Mouse (Mus musculus): ENCODE data around the gene Itga5.
"Not testable (repeated sequence)": the region's sequence is repeated elsewhere in the genome, so short reads cannot be mapped to it uniquely, and the experiment has no call there.

Gene Itga5

DNA sequence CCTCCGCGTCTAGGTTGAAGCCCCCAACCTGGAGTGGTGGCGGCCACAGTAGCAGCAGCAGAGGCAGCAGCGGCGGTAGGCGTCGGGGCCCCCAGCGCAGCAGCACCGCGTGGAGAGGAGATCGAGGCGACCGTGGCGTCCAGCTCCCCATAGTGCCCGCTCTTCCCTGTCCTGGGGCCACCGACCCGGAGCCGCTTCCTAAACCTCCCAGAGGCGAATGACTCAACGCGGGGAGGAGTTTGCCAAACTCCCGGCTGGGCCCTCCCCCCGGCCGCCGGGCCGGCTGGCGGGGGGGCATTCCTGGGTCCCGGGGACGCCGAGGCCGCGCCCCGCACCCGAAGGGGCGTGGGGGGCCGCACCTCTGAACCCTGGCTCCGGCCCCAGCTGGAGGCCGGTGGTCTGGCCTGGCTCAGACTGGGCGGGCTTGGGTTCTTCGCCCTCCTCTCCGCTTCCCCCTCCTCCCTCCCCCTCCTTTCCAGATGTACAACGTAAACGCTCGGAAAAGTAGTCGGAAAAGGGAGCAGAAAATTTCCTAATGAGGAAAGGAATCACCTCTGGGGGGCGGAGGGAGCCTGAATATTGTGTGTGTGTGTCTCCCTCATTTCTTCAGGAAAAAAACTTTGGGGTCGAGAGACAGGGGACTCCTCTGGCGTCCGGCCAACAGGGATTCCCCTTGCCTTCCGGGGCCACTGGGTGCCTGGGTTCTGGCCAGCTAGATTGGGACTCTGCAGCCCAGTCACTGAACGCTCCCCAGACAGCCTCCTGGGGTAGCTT, at the start of gene Itga5:
TSS of gene Itga5 (minus strand) at position 388 of the 774 bp plus-strand sequence.
- DNase-seq (ENCODE audit: low spot score in 2 of 2): no peak

DNA sequence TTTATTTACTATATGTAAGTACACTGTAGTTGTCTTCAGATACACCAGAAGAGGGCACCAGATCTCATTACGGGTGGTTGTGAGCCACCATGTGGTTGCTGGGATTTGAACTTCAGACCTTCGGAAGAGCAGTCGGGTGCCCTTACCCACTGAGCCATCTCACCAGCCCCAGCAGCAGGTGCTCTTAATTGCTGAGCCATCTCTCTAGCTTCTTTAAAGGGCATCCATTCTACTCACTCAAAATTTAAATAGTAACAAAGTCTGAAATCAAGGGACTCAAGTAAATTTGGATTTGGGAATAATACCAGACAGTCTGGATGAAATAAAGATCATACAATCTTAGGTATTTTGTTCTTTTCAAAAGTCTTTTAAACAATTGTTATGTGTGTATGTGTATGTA, 39.0 kb upstream of the Itga5 start:
- not testable (repeated sequence) for DNase-seq (ENCODE audit: low spot score in 2 of 2)

DNA sequence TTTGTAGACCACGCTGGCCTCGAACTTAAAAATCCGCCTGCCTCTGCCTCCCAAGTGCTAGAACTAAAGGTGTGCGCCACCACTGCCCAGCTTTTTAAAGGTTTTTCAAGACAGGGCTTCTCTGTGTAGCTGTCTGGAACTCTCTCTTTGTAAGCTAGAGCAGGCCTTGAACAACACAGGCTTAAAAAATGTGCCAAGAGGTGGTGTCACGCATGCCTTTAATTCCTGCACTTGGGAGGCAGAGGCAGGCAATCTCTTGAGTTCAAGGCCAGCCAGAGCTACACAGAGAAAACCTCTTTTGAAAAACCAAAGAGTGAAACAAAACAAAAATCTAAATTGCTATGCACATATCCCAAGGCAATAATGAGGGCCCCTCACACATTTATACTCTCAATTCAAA, 34.8 kb upstream of the Itga5 start:
- DNase-seq (ENCODE audit: low spot score in 2 of 2): no peak

DNA sequence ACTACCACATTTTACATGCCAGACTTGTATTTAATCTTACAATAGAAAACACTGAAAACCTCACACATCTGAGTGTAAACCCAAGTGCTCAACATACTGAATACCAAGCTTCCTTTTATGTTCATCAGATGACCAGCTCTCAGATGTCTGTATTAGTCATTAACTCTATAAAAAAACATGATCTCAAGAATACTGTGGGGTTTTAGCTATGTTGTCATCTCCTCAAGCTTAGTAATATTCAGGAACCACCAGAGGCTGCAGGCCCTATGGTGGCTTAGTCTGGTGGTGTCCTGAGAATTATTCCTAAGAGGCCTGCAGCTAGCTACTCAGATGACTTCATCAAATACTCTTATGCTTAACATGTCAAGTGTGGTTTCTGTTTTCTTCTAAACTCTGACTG, 27.0 kb upstream of the Itga5 start:
- no peak for DNase-seq (ENCODE audit: low spot score in 2 of 2)

DNA sequence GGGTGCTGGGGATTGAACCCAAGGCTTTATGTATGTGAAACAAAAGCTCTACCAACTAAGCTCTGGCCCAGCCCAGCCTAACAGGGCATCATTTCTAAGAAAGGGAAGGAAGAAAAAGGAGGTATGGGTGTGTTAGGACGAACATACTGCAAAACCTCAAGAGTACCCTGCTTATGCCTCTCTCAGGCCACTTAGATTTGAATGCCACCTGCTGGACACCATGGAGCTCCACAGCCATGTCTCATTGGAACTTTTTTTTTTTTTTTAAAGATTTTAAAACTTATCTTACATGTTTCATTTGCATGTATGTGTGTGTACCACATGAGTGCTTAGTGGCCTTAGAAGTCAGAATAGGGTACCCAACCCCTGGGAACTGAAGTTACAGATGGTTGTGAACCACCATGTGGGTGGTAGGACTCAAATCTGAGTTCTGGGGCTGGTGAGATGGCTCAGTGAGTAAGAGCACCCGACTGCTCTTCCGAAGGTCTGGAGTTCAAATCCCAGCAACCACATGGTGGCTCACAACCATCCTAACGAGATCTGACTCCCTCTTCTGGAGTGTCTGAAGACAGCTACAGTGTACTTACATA, 22.1 kb upstream of the Itga5 start:
- DNase-seq (ENCODE audit: low spot score in 2 of 2): no peak

DNA sequence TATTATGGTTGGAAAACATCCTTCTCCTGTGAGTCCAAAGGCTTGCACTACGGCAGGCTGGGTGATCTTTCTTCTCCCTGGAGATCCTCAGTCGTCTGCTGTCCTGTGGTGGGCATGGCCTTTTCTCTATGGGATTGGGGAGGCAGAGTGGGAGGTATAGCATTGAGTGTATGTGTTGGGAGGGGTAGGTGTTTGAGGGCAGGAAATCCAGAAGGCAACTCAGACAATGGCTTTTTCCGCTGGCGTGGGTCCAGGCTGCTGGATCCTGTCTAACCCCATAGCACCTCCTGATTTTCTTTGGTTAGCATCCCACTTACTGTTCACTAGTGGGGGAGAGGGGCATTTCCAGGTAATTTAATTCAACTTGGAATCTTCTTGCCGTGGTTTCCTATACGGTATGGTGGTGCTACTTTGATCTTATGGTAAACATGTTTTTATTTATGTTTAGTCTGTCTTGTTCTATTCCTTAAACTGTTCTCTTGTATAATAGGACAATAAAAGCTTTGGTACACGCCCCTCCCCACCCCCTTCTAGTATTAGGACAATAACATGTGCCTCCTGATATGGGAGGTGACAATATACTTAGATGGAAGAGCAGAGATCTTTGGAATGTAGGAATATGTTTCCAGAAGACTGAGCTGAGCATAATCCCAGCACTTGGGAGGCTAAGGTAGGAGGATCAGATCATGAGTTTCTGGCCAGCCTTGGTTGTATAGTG, 17.4 kb upstream of the Itga5 start:
- no peak for DNase-seq (ENCODE audit: low spot score in 2 of 2)

DNA sequence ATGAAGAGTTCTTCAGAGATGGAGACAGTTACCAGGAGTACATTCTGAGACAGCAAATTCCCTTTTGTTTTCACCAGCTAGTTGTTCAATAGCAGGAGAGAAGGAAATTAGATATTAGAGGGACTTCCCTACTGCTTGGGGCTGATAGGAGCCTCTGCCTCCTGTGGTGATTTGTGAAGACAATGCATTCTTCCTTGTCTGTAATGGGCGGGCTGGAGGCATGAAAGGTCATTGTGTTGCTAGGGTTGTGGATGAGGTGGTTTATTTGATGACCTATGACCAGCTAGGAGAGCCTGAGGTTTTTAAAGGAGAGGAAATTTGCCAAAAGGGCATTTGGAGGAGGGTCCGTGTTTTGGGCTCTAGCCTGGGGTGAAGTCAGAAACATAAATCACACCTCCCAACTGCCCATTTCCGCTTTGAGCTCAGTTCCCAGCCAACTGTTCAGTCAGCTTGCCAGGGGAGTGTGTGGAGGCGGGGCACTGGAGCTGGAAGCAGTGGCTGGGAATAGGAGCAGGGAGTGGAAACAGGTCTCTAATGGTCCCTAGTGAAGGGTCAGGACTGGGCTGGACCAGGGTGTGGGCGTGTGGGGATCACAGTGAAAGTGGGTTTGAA, 16.3 kb upstream of the Itga5 start:
- no peak for DNase-seq (ENCODE audit: low spot score in 2 of 2)

DNA sequence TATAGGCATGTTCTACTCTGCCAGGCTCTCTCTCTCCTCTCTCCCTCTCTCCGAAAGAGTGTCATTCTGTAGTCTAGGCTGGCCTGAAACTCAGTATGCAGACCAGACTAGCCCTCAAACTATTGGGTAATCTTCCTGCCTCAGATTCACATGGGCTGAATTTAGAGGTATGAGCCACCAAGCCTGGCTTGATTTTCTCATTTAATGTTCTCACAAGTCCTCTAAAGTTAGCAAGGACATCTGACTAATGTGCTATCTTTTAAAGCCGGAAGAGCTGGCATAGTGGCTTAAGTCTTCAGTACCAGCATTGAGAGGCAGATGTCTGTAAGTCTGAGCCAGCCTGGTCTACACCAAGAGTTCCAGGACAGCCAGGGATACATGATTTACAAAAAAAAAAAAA, 15.5 kb upstream of the Itga5 start:
- no peak for DNase-seq (ENCODE audit: low spot score in 2 of 2)

DNA sequence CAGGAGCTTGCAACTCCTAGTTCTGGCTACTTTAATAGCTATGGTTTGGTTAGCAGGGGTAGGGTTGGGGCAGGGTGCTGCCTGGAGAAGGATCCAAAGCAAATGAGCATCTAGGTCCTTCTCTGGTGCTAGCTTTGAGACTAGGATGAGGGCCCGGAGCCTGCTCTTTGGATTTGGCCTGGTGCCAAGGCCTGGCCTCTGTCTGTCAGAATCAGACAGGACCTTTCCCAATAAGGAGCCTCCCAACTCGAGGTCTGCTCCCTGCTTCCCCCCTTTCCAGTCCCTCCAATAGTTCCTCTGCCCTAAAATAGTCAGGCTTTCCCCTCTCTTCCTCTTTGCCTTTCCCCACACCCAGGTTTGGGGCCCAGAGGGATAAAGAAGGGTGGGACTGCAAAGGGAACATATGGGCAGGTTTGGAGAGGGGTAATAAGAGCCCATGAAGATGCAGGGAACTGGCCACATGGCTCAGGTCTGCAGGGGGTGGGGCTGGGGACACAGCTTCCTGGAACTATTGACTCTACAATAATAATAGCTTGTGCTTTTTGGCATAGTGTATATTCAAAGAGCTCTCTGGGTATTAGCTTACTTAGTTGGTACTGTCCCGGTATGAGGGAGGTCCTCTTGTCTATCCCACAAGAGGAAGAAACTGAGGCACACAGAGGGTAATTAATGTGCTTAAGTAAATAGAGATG, 12.2 kb upstream of the Itga5 start:
- no peak for DNase-seq (ENCODE audit: low spot score in 2 of 2)

DNA sequence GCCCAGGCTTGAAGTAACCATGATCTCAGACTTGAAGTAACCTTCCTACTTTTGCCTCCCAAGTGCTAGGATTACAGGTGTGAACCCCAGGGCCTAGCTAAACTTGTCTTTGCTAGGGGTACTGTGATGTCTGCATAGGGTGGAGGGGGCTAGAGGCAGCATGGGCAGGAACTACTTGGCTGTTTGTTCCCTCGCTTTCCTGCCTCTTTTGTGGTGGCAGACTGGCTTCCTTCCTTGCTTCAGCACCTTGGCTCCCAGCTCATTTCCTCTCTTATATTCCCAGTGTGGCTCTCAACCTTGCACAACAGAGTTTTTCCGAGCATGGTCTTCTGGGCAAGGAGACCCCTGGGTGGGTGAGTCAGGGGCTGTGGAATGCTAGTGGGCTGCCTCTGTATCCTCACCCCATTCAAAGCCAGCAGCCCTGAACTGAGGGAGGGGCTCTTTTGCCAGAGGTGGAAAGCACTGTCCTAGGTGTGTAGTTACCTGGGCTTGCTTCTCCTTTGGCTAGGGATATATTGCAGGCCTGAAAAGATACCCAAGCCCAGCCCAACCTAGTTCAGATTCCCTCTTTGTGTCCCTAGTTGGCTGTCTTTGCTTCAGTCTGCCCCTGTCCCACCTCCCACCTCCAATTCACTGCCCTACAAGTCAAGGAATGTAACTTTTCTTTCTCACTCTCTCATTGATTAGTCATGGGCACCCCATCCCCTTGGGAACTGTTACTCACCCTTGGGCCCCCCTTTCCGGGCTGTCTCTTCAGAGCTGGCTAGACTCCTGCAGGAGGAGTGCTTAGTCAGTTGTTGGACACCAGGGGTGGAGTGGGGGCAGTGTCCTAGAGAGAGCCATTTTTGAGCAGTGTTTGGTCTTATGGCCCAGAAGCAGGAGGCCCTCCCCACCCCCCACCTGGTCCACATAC, 11.4 kb upstream of the Itga5 start:
- no peak for DNase-seq (ENCODE audit: low spot score in 2 of 2)

DNA sequence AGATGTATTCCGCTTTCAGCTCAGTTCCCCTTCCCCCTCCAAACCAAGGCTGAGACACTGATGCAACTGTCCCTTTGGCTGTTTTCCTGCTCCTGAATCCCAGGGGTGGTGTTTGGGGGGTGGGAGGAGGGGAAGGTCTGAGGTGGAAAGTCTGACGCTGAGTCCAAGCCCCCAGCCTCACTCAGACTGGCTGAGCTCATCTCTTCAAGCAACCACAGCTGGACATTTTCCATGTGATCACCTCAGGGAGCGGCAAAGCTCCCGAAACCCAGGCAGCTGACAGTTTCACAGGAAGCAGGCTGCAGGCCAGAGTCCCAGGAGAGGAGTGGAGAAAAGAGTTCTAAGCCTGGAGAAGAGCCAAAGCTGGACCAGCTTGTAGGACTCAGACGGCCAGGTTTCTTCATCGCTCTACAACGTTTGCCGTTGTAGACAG, 10.3 kb upstream of the Itga5 start:
- DNase-seq (ENCODE audit: low spot score in 2 of 2): no peak

DNA sequence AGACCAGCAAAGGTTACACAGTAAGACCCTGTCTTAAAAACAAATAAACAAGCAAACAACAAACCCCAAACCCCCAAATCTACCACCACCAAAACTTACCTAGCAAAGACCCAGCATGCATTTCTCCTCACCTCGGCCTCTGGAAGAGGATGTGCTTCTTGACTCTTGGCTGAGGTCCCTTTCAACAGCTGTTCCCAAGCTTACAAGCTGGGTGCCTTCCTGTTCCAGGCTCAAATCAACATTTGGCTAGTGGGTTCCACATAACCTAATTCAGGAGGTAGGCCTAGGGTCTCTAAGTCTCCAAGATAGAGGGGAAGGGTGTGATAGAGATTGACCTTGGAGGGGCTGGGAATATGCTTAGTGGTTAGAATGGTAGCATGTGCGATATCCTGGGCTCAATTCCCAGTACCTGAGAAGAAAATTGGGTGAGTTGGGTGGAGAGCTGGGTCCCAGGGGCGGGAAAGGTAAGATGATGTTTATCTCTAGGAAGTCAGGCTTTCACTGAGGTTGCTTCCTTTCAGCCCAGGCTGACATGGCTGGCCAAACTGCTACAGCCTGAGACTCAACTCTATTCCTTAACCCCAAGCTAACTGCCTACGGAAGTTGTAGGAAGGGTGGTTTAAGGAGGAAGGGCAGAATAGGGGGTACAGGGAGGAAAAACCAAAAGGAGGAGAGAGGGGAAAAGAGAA, 8.7 kb upstream of the Itga5 start:
- DNase-seq (ENCODE audit: low spot score in 2 of 2): no peak

DNA sequence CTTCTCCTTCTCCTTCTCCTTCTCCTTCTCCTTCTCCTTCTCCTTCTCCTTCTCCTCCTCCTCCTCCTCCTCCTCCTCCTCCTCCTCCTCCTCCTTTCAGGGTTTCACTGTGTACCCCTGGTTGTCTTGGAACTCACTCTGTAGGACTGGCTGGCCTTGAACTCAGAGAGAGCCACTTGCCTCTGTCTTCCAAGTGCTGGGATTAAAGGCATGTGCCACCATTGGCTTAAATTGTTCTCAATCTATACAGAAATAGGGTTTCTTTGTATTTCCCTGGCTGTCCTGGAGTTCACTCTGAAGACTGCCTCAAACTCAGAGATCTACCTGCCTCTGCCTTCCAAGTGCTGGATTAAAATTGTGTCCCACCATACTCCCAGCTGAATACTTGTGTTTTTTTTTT, 5.9 kb upstream of the Itga5 start:
- no peak for DNase-seq (ENCODE audit: low spot score in 2 of 2)

DNA sequence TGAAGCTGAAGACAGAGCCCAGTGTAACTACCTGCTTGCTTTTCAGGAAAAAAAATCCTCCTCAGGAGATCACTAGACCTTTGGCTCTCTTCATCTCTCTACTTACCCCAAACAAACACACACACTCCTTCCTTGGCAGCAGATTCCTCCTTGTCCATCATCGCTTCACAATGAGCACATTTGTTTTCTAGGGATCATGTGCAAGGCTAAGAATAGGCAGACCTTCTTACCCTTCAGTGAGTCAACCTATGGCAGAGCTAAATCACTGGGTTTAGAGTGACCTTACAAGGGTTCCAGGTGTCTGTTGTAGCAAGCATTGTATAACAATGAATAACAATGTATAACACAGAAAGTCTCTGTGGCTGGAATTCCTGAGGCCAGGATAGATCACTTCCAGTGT, 5.2 kb upstream of the Itga5 start:
- no peak for DNase-seq (ENCODE audit: low spot score in 2 of 2)

DNA sequence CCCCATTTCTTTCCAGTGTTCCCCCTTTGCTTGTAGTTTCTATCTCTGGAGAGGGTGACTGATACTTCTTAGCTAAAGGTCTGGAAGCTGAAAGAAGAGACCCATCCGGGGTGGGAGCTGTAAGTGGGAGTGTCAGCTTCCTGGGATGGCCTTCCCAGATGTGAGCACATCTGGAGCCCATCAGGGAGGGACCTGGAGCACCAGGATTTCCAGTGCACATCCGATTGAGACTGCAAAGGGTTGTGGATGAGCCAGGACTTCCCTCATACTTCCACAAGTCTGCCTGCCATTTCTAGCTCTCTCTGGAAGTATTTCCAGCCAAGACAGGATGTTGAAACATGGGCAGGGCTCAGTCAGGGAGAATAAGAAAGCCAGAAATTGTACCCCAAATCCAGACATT, 4.6 kb upstream of the Itga5 start:
- no peak for DNase-seq (ENCODE audit: low spot score in 2 of 2)

DNA sequence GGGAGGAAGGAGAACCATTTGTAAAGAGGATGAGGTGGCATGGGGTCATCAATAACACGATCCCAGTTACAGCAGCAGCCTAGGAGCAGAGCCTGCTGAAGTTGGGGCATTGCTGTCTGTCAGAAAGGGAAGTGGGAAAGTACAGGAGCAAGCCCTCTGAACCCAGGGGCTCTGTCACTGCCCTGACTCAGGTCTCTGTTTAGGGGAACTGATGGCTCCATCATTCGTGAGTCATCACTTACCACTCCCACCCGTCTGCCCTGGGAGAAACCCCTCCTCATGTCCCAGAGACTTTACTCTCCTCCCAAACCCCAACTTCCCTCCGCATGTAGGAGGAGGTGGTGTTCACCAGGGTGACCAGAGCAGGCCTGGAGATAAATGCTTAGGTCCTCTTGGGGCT, 3.9 kb upstream of the Itga5 start:
- DNase-seq (ENCODE audit: low spot score in 2 of 2): no peak

DNA sequence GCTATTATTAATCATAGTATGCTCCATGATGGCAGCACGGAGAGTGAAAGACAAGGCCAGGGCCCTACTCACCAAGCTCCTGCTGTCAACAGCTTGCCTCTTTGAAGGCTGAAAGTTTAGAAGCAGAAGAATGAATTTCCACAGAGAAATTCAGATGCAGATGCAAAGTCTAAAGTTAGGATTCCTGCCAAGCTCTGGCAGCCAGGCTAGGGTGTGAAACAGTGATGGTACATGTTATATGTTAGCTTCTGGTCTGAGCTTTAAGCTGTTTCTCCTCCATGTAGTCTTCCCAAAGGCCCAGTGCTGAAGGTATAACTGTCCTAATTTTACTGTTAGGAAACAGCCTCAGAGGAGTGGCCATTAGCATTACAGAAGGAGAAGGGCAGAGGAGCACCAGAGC, 2.6 kb upstream of the Itga5 start:
- DNase-seq (ENCODE audit: low spot score in 2 of 2): peak in 1 of 2 experiments; percentile 34

DNA sequence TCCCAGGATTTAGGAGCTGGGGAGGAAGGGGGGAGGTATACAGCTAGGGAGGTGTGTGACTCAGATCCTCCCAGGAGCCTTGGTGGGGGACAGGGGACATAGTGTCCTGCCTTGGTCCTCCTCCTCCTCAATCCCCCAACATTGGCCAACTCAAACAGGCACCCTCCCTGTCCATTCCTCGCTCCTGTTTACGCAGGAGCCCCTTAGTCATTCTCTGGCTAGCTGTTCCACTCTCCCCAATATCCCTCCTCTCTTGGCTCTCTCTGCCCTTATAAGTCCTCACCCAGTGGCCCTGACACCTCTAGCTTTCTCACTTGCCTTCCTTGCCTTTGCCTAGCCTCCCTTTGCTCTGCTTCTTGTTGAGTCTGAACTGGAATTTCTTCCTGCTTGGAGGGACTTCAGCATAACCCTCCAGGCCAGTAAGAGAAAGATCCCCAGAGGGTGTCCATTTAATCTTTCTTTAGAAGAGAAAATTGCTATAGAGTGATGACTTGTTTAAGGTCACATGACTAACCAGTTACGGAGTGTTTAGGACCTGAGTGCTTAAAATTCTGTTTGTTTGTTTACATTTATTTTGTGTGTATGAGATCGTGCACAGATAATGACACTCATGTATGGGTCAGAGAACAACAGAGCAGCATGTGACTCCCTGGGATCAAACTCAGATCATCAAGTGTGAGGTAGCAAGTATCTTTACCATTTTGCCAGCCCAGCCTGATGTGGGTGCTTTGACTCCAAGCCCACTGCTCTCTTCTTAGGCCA, 1.8 kb upstream of the Itga5 start:
- DNase-seq (ENCODE audit: low spot score in 2 of 2): no peak
